Mouse (Mus musculus): Measurements from ENCODE around the gene Sgms1.

- no peak for TF ChIP-seq POLR2A (IDR thresholded peaks at IDR 0.05; ENCODE audit: insufficient read length, low read depth)
- no peak for TF ChIP-seq TCF12 (IDR thresholded peaks at IDR 0.05; ENCODE audit: insufficient read depth, poor library complexity, severe bottlenecking)
- no peak for TF ChIP-seq E2F4 (IDR thresholded peaks at IDR 0.05; ENCODE audit: insufficient read depth)
- no peak for TF ChIP-seq USF1 (IDR thresholded peaks at IDR 0.05; ENCODE audit: low read depth)
- no peak for TF ChIP-seq MAX (IDR thresholded peaks at IDR 0.05; ENCODE audit: low read depth)
- no peak for TF ChIP-seq POLR2AphosphoS2 (IDR thresholded peaks at IDR 0.05; ENCODE audit: insufficient read length, low read depth)
- no peak for TF ChIP-seq CEBPB (IDR thresholded peaks at IDR 0.05; ENCODE audit: insufficient read depth, poor library complexity, severe bottlenecking)
- TF ChIP-seq MYOG (IDR thresholded peaks at IDR 0.05; ENCODE audit: control insufficient read depth in 1 of 3, insufficient read depth in 1 of 3, insufficient read length in 2 of 3, low read depth in 2 of 3), result no peak
- TF ChIP-seq MYOD1 (IDR thresholded peaks at IDR 0.05; ENCODE audit: control insufficient read depth in 1 of 3, insufficient read length in 2 of 3, low read depth in 2 of 3), result no peak
Observed at GRCm38 (mm10) chr19:32189961-32190360, 199.6 kb downstream of the Sgms1 start.

Data from myocyte (in vitro differentiated cells).